Mouse (Mus musculus) cerebellum, adult 2 months (tissue): ENCODE data around the gene Mbd3l2.

Experiments
- CTCF ChIP-seq: fragments of 200-500 bp; IDR thresholded peaks from 2 replicates; pipeline ENCODE4 v1.5.1; 2011; ENCODE audit warnings: low read depth, mild to moderate bottlenecking, control low read depth, low read length, moderate library complexity, borderline replicate concordance; ENCODE audit not compliant: insufficient read depth
- POLR2A ChIP-seq: fragments of 200-500 bp; IDR thresholded peaks from 2 replicates; pipeline ENCODE4 v1.6.1; 2011; ENCODE audit warnings: low read length, control low read depth, borderline replicate concordance; ENCODE audit not compliant: insufficient read depth

GRCm38 (mm10) chr9:18430354-18430753 lies at the start of gene Mbd3l2:
- no peak for TF ChIP-seq POLR2A
- no peak for TF ChIP-seq CTCF
